Mouse (Mus musculus): ENCODE measurements around the gene Trex2. TPM values are rescaled to one million over a fixed set of nuclear protein-coding genes. Genes with fewer than 3 reads are reported as not detected.

Trex2 gene
- total RNA-seq (2021), result not detected
- long read RNA-seq, experiment 1, result 0 reads
- long read RNA-seq, experiment 2, result 0 reads

- intact Hi-C loops (cut with DNase I), result no loop called here
- no peak for DNase-seq
Measured at GRCm38 (mm10) chrX:73435252-73435651, at the start of gene Trex2. Gene Trex2 (minus strand): TSS chrX:73435344.

GRCm38 (mm10) chrX:73484870-73485269 lies 49.7 kb upstream of the Trex2 start:
- intact Hi-C loops (cut with DNase I), result no loop called here
- no peak for DNase-seq

GRCm38 (mm10) chrX:73484076-73484475 lies 48.9 kb upstream of the Trex2 start:
- intact Hi-C loops (cut with DNase I), result no loop called here
- DNase-seq, result peak; percentile 17 to 31

- intact Hi-C loops (cut with DNase I), result no loop called here
- DNase-seq, result peak; percentile 45 to 48
Measured at GRCm38 (mm10) chrX:73483484-73483810, 48.3 kb upstream of the Trex2 start, which contains the start of gene Bgn. Gene Bgn (plus strand): TSS chrX:73483602.

GRCm38 (mm10) chrX:73482643-73483483 lies 47.7 kb upstream of the Trex2 start:
- DNase-seq, result peak in 1 of 2 experiments; percentile 16
- intact Hi-C loops (cut with DNase I), result no loop called here

GRCm38 (mm10) chrX:73480334-73480733 lies 45.2 kb upstream of the Trex2 start:
- intact Hi-C loops (cut with DNase I), result no loop called here

GRCm38 (mm10) chrX:73479656-73480055 lies 44.5 kb upstream of the Trex2 start:
- peak; percentile 23 to 40 for DNase-seq
- intact Hi-C loops (cut with DNase I), result loop anchor here (10.0 kb wide), 1 partner anchor 75 kb away; no protein-coding TSS in a partner anchor

More at GRCm38 (mm10) chrX:73480334-73480733, 45.2 kb upstream of the Trex2 start:
- DNase-seq, result peak in 1 of 2 experiments; percentile 31

- no peak for DNase-seq
- intact Hi-C loops (cut with DNase I), result loop anchor here (10.0 kb wide), 1 partner anchor 77 kb away; no protein-coding TSS in a partner anchor
Measured at GRCm38 (mm10) chrX:73477500-73477899, 42.4 kb upstream of the Trex2 start.

GRCm38 (mm10) chrX:73476621-73477020 lies 41.5 kb upstream of the Trex2 start:
- DNase-seq, result peak; percentile 45 to 59
- intact Hi-C loops (cut with DNase I), result loop anchor here (10.0 kb wide), 1 partner anchor 78 kb away; no protein-coding TSS in a partner anchor

GRCm38 (mm10) chrX:73475658-73476256 lies 40.6 kb upstream of the Trex2 start:
- intact Hi-C loops (cut with DNase I), result loop anchor here (10.0 kb wide), 1 partner anchor 79 kb away; no protein-coding TSS in a partner anchor
- no peak for DNase-seq

GRCm38 (mm10) chrX:73474340-73475165 lies 39.4 kb upstream of the Trex2 start:
- intact Hi-C loops (cut with DNase I), result loop anchor here (10.0 kb wide), 1 partner anchor 80 kb away; no protein-coding TSS in a partner anchor
- DNase-seq, result peak in 1 of 2 experiments; percentile 43

GRCm38 (mm10) chrX:73471764-73472163 lies 36.6 kb upstream of the Trex2 start:
- no peak for DNase-seq
- intact Hi-C loops (cut with DNase I), result loop anchor here (10.0 kb wide), 1 partner anchor 83 kb away; no protein-coding TSS in a partner anchor

GRCm38 (mm10) chrX:73468752-73469151 lies 33.6 kb upstream of the Trex2 start:
- no peak for DNase-seq
- intact Hi-C loops (cut with DNase I), result no loop called here

GRCm38 (mm10) chrX:73468330-73468729 lies 33.2 kb upstream of the Trex2 start:
- no peak for DNase-seq
- intact Hi-C loops (cut with DNase I), result no loop called here

GRCm38 (mm10) chrX:73467446-73468241 lies 32.5 kb upstream of the Trex2 start:
- intact Hi-C loops (cut with DNase I), result no loop called here
- DNase-seq, result peak; percentile 54 to 55

- peak; percentile 44 to 58 for DNase-seq
- intact Hi-C loops (cut with DNase I), result no loop called here
Measured at GRCm38 (mm10) chrX:73465483-73466186, 30.5 kb upstream of the Trex2 start.

GRCm38 (mm10) chrX:73460792-73461191 lies 25.6 kb upstream of the Trex2 start:
- DNase-seq, result no peak
- intact Hi-C loops (cut with DNase I), result no loop called here

GRCm38 (mm10) chrX:73458877-73459392 lies 23.8 kb upstream of the Trex2 start, which contains the start of gene Haus7:
Gene Haus7 (minus strand): TSS chrX:73459044.
- intact Hi-C loops (cut with DNase I), result loop anchor here (1.0 to 10.0 kb wide), 3 partner anchors 34 to 404 kb away; no protein-coding TSS in a partner anchor

More at GRCm38 (mm10) chrX:73458877-73459392, 23.8 kb upstream of the Trex2 start, which contains the start of gene Haus7:
- DNase-seq, result peak; percentile 87 to 90
